ENCODE assay signal across 8 mouse cellular contexts in the genomic region with DNA sequence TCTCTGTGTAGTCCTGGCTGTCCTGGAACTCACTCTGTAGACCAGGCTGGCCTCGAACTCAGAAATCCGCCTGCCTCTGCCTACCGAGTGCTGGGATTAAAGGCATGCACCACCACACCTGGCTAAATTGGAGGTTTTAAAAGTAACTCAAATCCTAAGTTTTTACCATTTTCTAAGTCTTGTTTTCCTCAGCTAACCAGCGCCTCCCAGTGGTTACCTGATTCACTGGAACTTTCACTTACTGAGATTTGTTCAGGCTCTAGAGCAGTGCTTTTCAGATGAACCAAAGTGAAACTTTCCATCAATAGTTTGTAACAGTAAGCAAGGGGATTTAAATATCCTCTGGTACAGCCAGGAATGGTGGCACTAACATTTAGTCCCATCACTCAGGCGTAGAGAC.
DNase-seq lines count a peak whose midpoint lies in the region; ATAC-seq and TF ChIP-seq lines count a peak whose summit lies in the region.
"Not testable (repeated sequence)": the region's sequence is repeated elsewhere in the genome, so short reads cannot be mapped to it uniquely, and the experiment has no call there.

No protein-coding gene starts in this region.

- not testable (repeated sequence) for ATAC-seq in Patski; forebrain, postnatal 0 days
- ATAC-seq in inflammation-experienced regulatory T-cells, adult 6 months, result peak; percentile 56

- H3K4me2 ChIP-seq in forebrain, postnatal 0 days (ENCODE audit: low read depth), result not testable (repeated sequence)

- H3K4me3 ChIP-seq in forebrain, postnatal 0 days (ENCODE audit: low read depth, low read length), result not testable (repeated sequence)

- peak; percentile 59 for TF ChIP-seq CTCF in Patski (IDR thresholded peaks at IDR 0.05)
- TF ChIP-seq CTCF in forebrain, postnatal 0 days (IDR thresholded peaks at IDR 0.05; ENCODE audit: low read depth), result peak; percentile 59

- H3K27me3 ChIP-seq in Patski; forebrain, postnatal 0 days (ENCODE audit: insufficient read depth, low read length): not testable (repeated sequence)

- not testable (repeated sequence) for DNase-seq in Patski (ENCODE audit: low read depth, low spot score)
- peak; percentile 0 to 19 for DNase-seq in cerebellum, postnatal 14 days
- DNase-seq in forebrain, postnatal 0 days, result peak; percentile 20
- peak; percentile 12 to 27 for DNase-seq in left cerebral cortex, adult 18-20 months (ENCODE audit: low spot score in 2 of 2)
- peak; percentile 5 for DNase-seq in lung, postnatal 14 days
- peak; percentile 32 to 33 for DNase-seq in right cerebral cortex, adult 2 months (ENCODE audit: low spot score in 2 of 2)
- peak; percentile 2 to 3 for DNase-seq in urinary bladder, postnatal 36 days (ENCODE audit: low spot score in 2 of 2)

- not testable (repeated sequence) for H3K9me3 ChIP-seq in forebrain, postnatal 0 days (ENCODE audit: low read length)

- POLR2A ChIA-PET in Patski (lab: Charles Lee), result not testable (repeated sequence)

- in situ Hi-C loops in Patski (cut with MboI; ENCODE audit: low pct_unique_long_range_greater_than_20kb), result not testable (repeated sequence)

- CTCF ChIA-PET in Patski (lab: Charles Lee), result not testable (repeated sequence)

- H3K36me3 ChIP-seq in forebrain, postnatal 0 days (ENCODE audit: insufficient read depth), result not testable (repeated sequence)

- H3K4me1 ChIP-seq in forebrain, postnatal 0 days (ENCODE audit: insufficient read depth), result not testable (repeated sequence)

- not testable (repeated sequence) for H3K9ac ChIP-seq in forebrain, postnatal 0 days

- H3K27ac ChIP-seq in forebrain, postnatal 0 days (ENCODE audit: low read depth, low read length), result not testable (repeated sequence)

- 41% methylated on average over 5 of the region's 5 CpGs for WGBS in forebrain, postnatal 0 days
